Mouse (Mus musculus) midbrain, postnatal 0 days (tissue): ENCODE data around the gene Arhgef17. TPM values are rescaled to one million over a fixed set of nuclear protein-coding genes. Genes with fewer than 3 reads are reported as not detected.
A peak's percentile ranks its signal among the peaks of the same experiment; 100 is the strongest.

Experiments used
- ATAC-seq: fragments of 200-750 bp; cut with Nextera tagmentation; 2 replicates; pipeline ENCODE4 v1.8.0; 2017; ENCODE audit warnings: moderate number of reproducible peaks, mild to moderate bottlenecking, moderate TSS enrichment, moderate library complexity; ENCODE audit not compliant: low FRiP score
- DNase-seq: peaks from one replicate; pipeline ENCODE4 v3.0.0-alpha.2; 2015; ENCODE audit warnings: low spot score
- H3K27ac ChIP-seq: fragments of 300-500 bp; sonication (generic); 2 replicates; pipeline ENCODE4 v1.5.1; 2014; ENCODE audit warnings: low read depth, mild to moderate bottlenecking, low read length, mixed read lengths
- H3K27me3 ChIP-seq: fragments of 300-500 bp; sonication (generic); 2 replicates; pipeline ENCODE4 v1.6.1; 2014; ENCODE audit warnings: low read length, control low read depth, mixed read lengths; ENCODE audit not compliant: insufficient read depth
- H3K36me3 ChIP-seq: fragments of 300-500 bp; sonication (generic); 2 replicates; pipeline ENCODE4 v1.6.1; 2014; ENCODE audit warnings: low read length, control low read depth, mixed read lengths; ENCODE audit not compliant: insufficient read depth
- H3K4me1 ChIP-seq: fragments of 300-500 bp; sonication (generic); 2 replicates; pipeline ENCODE4 v1.6.1; 2014; ENCODE audit warnings: mild to moderate bottlenecking, control low read depth, antibody characterized with exemption, low read length, mixed read lengths; ENCODE audit not compliant: insufficient read depth
- H3K4me2 ChIP-seq: fragments of 300-500 bp; sonication (generic); 2 replicates; pipeline ENCODE4 v1.6.1; 2014; ENCODE audit warnings: low read depth, mild to moderate bottlenecking, low read length, mixed read lengths; ENCODE audit not compliant: poor library complexity, severe bottlenecking
- H3K4me3 ChIP-seq: fragments of 300-500 bp; sonication (generic); 2 replicates; pipeline ENCODE4 v1.5.1; 2014; ENCODE audit warnings: low read depth, mild to moderate bottlenecking, low read length, moderate library complexity
- H3K9ac ChIP-seq: fragments of 300-500 bp; sonication (generic); replicated peaks from 2 replicates; pipeline ENCODE4 v1.6.1; 2014; ENCODE audit warnings: mild to moderate bottlenecking, low read length, moderate library complexity, mixed read lengths; ENCODE audit not compliant: poor library complexity, severe bottlenecking
- H3K9me3 ChIP-seq: fragments of 300-500 bp; sonication (generic); 2 replicates; pipeline ENCODE4 v1.6.1; 2016; ENCODE audit warnings: low read length, control low read depth
- CTCF ChIP-seq: IDR thresholded peaks from 2 replicates; pipeline ENCODE4 v1.5.1; 2016; ENCODE audit warnings: antibody characterized with exemption, mild to moderate bottlenecking
- WGBS: fragments of 180-500 bp; shearing (Covaris S2); extraction: QIAGEN DNeasy Blood & Tissue Kit; methylation state at CpG from one replicate; pipeline ENCODE4 v1.1.7; 2014; 5-methylcytosine and 5-hydroxymethylcytosine counted together
- microRNA-seq: library from miRNA; unstranded; fragments of <30 nt; microRNA quantifications from one replicate; pipeline ENCODE4, GENCODE M21; 2016; ENCODE audit warnings: borderline number of aligned reads
- polyA plus RNA-seq: library from polyadenylated mRNA; unstranded; fragments of >200 nt; fragmentation: Nextera tagmentation; extraction: Ambion mirVana; gene quantifications from 2 replicates; pipeline ENCODE4 v1.2.1, GENCODE M21; 2015
- total RNA-seq: library from RNA; depleted of rRNA; stranded (reverse); fragments of >200 nt; gene quantifications from 2 replicates; pipeline ENCODE4 v1.2.3, GENCODE M21; 2014; rRNA removed

Gene Arhgef17
- total and polyA plus RNA-seq, 2 experiments from 2014 or later = 16.3 to 89.1 TPM

- Histone ChIP-seq H3K9me3 (no peaks in the 10 kb centered on the region), H3K27ac (no peak overlapping the region), H3K4me1 (no peaks in the 10 kb centered on the region), H3K9ac (no peak overlapping the region), H3K36me3 (peaks cover 10% of the 10 kb centered on the region; the same call in 1 of the 2 replicates), H3K27me3 (no peaks in the 10 kb centered on the region), H3K4me3 (no peak overlapping the region), H3K4me2 (no peak overlapping the region)
- no peak for DNase-seq
- TF ChIP-seq CTCF = no peak
- 88% methylated on average over 2 of the region's 2 CpGs for WGBS
- no peak for ATAC-seq
These were observed 103.4 kb downstream of the Arhgef17 start for GRCm38 (mm10) chr7:100828549-100828948.

DNA sequence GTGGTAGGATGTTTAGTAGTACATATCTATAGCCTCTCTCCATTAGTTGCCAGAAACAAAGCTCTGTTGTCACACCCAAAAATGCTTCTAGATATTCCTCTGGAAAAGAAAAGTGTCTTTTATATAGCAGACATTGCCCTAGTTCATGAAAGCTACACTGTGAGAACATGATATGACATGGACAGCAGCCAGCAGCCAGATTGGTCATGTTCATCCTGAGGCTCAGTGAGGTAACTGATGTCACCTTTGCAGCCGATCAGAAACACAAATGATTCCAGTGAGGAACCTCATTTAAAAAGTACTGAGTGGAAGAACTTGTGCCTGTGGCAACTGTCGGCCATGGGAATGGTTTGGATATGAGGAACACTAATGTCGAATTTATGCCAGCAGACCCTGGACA is 107.2 kb downstream of the Arhgef17 start:
- ATAC-seq (no peak), DNase-seq (no peak)
- no peak overlapping the region for H3K4me2 ChIP-seq
- H3K4me3 ChIP-seq = no peak overlapping the region
- no peak overlapping the region for H3K9ac ChIP-seq
- no peak for TF ChIP-seq CTCF
- H3K27me3 ChIP-seq = no peaks in the 10 kb centered on the region
- H3K9me3 ChIP-seq = no peaks in the 10 kb centered on the region
- H3K27ac ChIP-seq = no peak overlapping the region
- H3K4me1 ChIP-seq = peaks cover 2% of the 10 kb centered on the region; the same call in 1 of the 2 replicates
- H3K36me3 ChIP-seq = 0 out of 2 replicates have a peak, but pooled peaks cover 3% of the 10 kb centered on the region
- WGBS = 92% methylated on average over 3 of the region's 3 CpGs

Small RNA genes lying within 50 kb of the gene (microRNA-seq; reads per million reads assigned to microRNA genes)
- 57.0 reads per million, percentile 38 among the genes with 10 or more reads in this experiment for gene Mir3102

Other genes with a start within 250 kb of the Arhgef17 start
- 150 and 163 TPM in 2 replicates for gene Fam168a, start 225.5 kb downstream of the Arhgef17 start, total RNA-seq
- 105 and 106 TPM in 2 replicates for gene Fam168a, start 225.5 kb downstream of the Arhgef17 start, polyA plus RNA-seq
- 7.8 and 9.0 TPM in 2 replicates for gene Relt, start 68.7 kb downstream of the Arhgef17 start, total RNA-seq
- gene Relt, start 68.7 kb downstream of the Arhgef17 start, polyA plus RNA-seq = 5.1 and 5.3 TPM in 2 replicates
- 2.0 and 4.3 TPM in 2 replicates for gene P2ry6, start 42.5 kb upstream of the Arhgef17 start, total RNA-seq
- gene P2ry6, start 42.5 kb upstream of the Arhgef17 start, polyA plus RNA-seq = 2.7 and 3.3 TPM in 2 replicates
- gene P2ry2, start 80.8 kb upstream of the Arhgef17 start, total RNA-seq = 0.44 and 0.85 TPM in 2 replicates
- gene P2ry2, start 80.8 kb upstream of the Arhgef17 start, polyA plus RNA-seq = 0.16 and 0.28 TPM in 2 replicates
- 55.7 and 67.7 TPM in 2 replicates for gene Fchsd2, start 160.8 kb upstream of the Arhgef17 start, total RNA-seq
- 34.3 and 39.2 TPM in 2 replicates for gene Fchsd2, start 160.8 kb upstream of the Arhgef17 start, polyA plus RNA-seq